Mouse (Mus musculus) neutrophil, adult 65 days (primary cell): ENCODE results near the gene Gm6588. TPM values are rescaled to one million over a fixed set of nuclear protein-coding genes. Genes with fewer than 3 reads are reported as not detected.

Experiments used
- total RNA-seq: library from RNA; stranded (reverse); gene quantifications from 2 replicates; pipeline ENCODE4 v1.2.4, GENCODE M21; 2023

The Gm6588 gene
- total RNA-seq, result not detected in 2 replicates

DNA sequence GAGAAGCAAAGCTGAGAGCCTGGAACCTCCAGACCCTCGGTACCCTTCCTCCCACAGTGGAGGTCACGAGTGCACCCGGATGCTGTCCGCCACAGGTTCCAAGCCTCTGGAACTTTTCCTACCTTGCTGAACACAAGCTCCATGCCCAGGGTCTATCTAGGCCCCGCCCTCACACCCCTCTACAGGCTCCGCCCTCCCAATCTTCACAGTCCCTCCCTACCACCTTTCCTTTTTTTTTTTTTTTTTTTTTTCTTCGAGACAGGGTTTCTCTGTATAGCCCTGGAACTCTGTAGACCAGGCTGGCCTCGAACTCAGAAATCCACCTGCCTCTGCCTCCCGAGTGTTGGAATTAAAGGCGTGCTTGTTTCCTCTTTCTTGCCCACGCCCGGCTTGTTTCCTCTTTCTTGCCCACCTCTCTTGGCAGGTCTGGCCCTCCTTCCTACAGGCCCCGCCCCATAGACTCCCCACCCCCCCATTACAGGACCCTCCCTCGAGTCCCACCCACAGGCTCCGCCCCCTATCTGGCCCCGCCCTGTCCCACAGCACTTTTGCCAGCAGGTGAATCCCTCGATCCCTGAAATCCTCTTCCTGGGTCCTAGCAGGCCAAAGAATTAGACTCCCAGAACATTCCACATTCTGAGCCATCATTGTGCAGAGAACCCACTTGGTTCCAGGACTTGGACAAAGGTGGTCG is at the start of gene Gm6588:
TSS of gene Gm6588 (plus strand) at position 680 of the 694 bp plus-strand sequence.

Other genes with a start within 250 kb of the Gm6588 start
- gene Cryba4, start 196.9 kb upstream of the Gm6588 start, total RNA-seq, result 1.6 and 4.0 TPM in 2 replicates
- gene Crybb1, start 193.6 kb upstream of the Gm6588 start, total RNA-seq, result 0.60 and 1.1 TPM in 2 replicates
- gene Tpst2, start 172.7 kb upstream of the Gm6588 start, total RNA-seq, result 71.2 and 85.3 TPM in 2 replicates
- 93.1 and 115 TPM in 2 replicates for gene Tfip11, start 123.1 kb upstream of the Gm6588 start, total RNA-seq
- 28.2 and 31.0 TPM in 2 replicates for gene Srrd, start 106.4 kb upstream of the Gm6588 start, total RNA-seq
- gene Hps4, start 106.3 kb upstream of the Gm6588 start, total RNA-seq, result 17.6 and 21.3 TPM in 2 replicates
- not detected in 2 replicates for gene Gm6583, start 93.4 kb upstream of the Gm6588 start, total RNA-seq
- not detected in 2 replicates for gene Asphd2, start 54.6 kb upstream of the Gm6588 start, total RNA-seq
- not detected in 2 replicates for gene Sez6l, start 127.8 kb downstream of the Gm6588 start, total RNA-seq